Mouse (Mus musculus) olfactory bulb, adult 2 months (tissue): ENCODE results near the gene Tm4sf4.

ENCODE experiments used
- CTCF ChIP-seq: fragments of 200-500 bp; IDR thresholded peaks from 2 replicates; pipeline ENCODE4 v1.5.1; 2012; ENCODE audit warnings: low read depth, mild to moderate bottlenecking, low read length, moderate library complexity; ENCODE audit not compliant: insufficient read depth
- POLR2A ChIP-seq: fragments of 200-500 bp; IDR thresholded peaks from 2 replicates; pipeline ENCODE4 v1.6.1; 2012; ENCODE audit warnings: mild to moderate bottlenecking, low read depth, low read length, moderate library complexity; ENCODE audit not compliant: insufficient read depth

DNA sequence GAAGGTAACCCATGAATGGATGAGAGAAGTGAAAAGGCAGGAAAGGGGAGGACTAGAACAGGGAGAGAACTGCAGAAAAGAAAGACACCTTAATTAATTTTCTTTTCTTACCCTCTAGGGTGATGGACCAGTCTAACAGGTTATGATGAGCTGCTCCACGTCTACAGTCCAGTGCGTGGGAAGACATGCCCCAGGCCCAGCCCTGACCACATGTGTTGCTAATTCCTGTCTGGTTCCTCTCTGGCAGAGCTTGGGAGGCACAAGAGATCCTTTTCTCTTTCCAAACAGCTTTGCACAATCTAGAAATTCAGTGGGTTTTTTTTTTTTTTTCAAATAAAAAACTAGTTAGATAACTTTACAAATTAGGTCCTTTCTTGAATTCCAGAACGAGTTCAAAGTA lies 15.8 kb downstream of the Tm4sf4 start:
- TF ChIP-seq POLR2A (no peak), CTCF (no peak)
